Mouse (Mus musculus) cerebellum, adult 2 months (tissue): ENCODE measurements around the gene Ttyh3.

Experiments
- CTCF ChIP-seq: fragments of 200-500 bp; IDR thresholded peaks from 2 replicates; pipeline ENCODE4 v1.5.1; 2011; ENCODE audit warnings: low read depth, mild to moderate bottlenecking, control low read depth, low read length, moderate library complexity, borderline replicate concordance; ENCODE audit not compliant: insufficient read depth
- POLR2A ChIP-seq: fragments of 200-500 bp; IDR thresholded peaks from 2 replicates; pipeline ENCODE4 v1.6.1; 2011; ENCODE audit warnings: low read length, control low read depth, borderline replicate concordance; ENCODE audit not compliant: insufficient read depth

GRCm38 (mm10) chr5:140661875-140662643 is 13.2 kb upstream of the Ttyh3 start:
- TF ChIP-seq POLR2A, result no peak
- no peak for TF ChIP-seq CTCF
